Mouse (Mus musculus): ENCODE results near the gene Esrrg. TPM values are rescaled to one million over a fixed set of nuclear protein-coding genes. Genes with fewer than 3 reads are reported as not detected.

The Esrrg gene
- polyA plus RNA-seq, 1 experiment from 2014 or later = 10.7 TPM

GRCm38 (mm10) chr1:187938652-187939051, 330.1 kb downstream of the Esrrg start:
- ATAC-seq (ENCODE audit: insufficient read depth, low FRiP score) = no peak
- 69% methylated on average over 7 of the region's 7 CpGs for WGBS
- Histone ChIP-seq H3K4me3 (replicated peaks; ENCODE audit: low read length) (no peak overlapping the region), H3K27me3 (ENCODE audit: control insufficient read depth, insufficient read depth, low read length) (no peaks in the 10 kb centered on the region), H3K4me1 (ENCODE audit: control insufficient read depth, insufficient read depth, low read length) (no peaks in the 10 kb centered on the region), H3K36me3 (ENCODE audit: control insufficient read depth, insufficient read depth, low read length) (no peaks in the 10 kb centered on the region), H3K27ac (ENCODE audit: low read length) (no peak overlapping the region), H3K9me3 (replicated peaks; ENCODE audit: control insufficient read depth, low read length) (no peaks in the 10 kb centered on the region), H3K9ac (ENCODE audit: low read length) (no peak overlapping the region), H3K4me2 (ENCODE audit: low read depth, low read length) (no peak overlapping the region)

- no peaks in the 10 kb centered on the region for H3K27me3 ChIP-seq (ENCODE audit: control insufficient read depth, insufficient read depth, low read length)
- no peaks in the 10 kb centered on the region for H3K9me3 ChIP-seq (replicated peaks; ENCODE audit: control insufficient read depth, low read length)
- no peak overlapping the region for H3K4me3 ChIP-seq (replicated peaks; ENCODE audit: low read length)
- no peak overlapping the region for H3K27ac ChIP-seq (ENCODE audit: low read length)
- WGBS = 60% methylated on average over 4 of the region's 4 CpGs
- ATAC-seq (ENCODE audit: insufficient read depth, low FRiP score) = no peak
- no peaks in the 10 kb centered on the region for H3K4me1 ChIP-seq (ENCODE audit: control insufficient read depth, insufficient read depth, low read length)
- H3K9ac ChIP-seq (ENCODE audit: low read length) = no peak overlapping the region
- no peaks in the 10 kb centered on the region for H3K36me3 ChIP-seq (ENCODE audit: control insufficient read depth, insufficient read depth, low read length)
- H3K4me2 ChIP-seq (ENCODE audit: low read depth, low read length) = no peak overlapping the region
These were observed 330.5 kb downstream of the Esrrg start for GRCm38 (mm10) chr1:187939078-187939477.

GRCm38 (mm10) chr1:187951506-187951905, 342.9 kb downstream of the Esrrg start:
- no peak overlapping the region for H3K4me3 ChIP-seq (replicated peaks; ENCODE audit: low read length)
- no peaks in the 10 kb centered on the region for H3K36me3 ChIP-seq (ENCODE audit: control insufficient read depth, insufficient read depth, low read length)
- no peak overlapping the region for H3K9ac ChIP-seq (ENCODE audit: low read length)
- 76% methylated on average over 3 of the region's 3 CpGs for WGBS
- no peaks in the 10 kb centered on the region for H3K27me3 ChIP-seq (ENCODE audit: control insufficient read depth, insufficient read depth, low read length)
- no peak overlapping the region for H3K27ac ChIP-seq (ENCODE audit: low read length)
- H3K4me2 ChIP-seq (ENCODE audit: low read depth, low read length) = no peak overlapping the region
- ATAC-seq (ENCODE audit: insufficient read depth, low FRiP score) = no peak
- H3K9me3 ChIP-seq (replicated peaks; ENCODE audit: control insufficient read depth, low read length) = no peaks in the 10 kb centered on the region
- no peaks in the 10 kb centered on the region for H3K4me1 ChIP-seq (ENCODE audit: control insufficient read depth, insufficient read depth, low read length)

GRCm38 (mm10) chr1:187956702-187957101, 348.1 kb downstream of the Esrrg start:
- Histone ChIP-seq H3K4me3 (replicated peaks; ENCODE audit: low read length) (no peak overlapping the region), H3K4me2 (ENCODE audit: low read depth, low read length) (no peak overlapping the region), H3K9ac (ENCODE audit: low read length) (no peak overlapping the region), H3K9me3 (replicated peaks; ENCODE audit: control insufficient read depth, low read length) (no peaks in the 10 kb centered on the region), H3K27ac (ENCODE audit: low read length) (no peak overlapping the region), H3K36me3 (ENCODE audit: control insufficient read depth, insufficient read depth, low read length) (no peaks in the 10 kb centered on the region), H3K27me3 (ENCODE audit: control insufficient read depth, insufficient read depth, low read length) (no peaks in the 10 kb centered on the region), H3K4me1 (ENCODE audit: control insufficient read depth, insufficient read depth, low read length) (no peaks in the 10 kb centered on the region)
- 88% methylated on average over 2 of the region's 2 CpGs for WGBS
- ATAC-seq (ENCODE audit: insufficient read depth, low FRiP score) = no peak

GRCm38 (mm10) chr1:187959192-187959591, 350.6 kb downstream of the Esrrg start:
- H3K9me3 ChIP-seq (replicated peaks; ENCODE audit: control insufficient read depth, low read length) = no peaks in the 10 kb centered on the region

GRCm38 (mm10) chr1:187961452-187961851, 352.9 kb downstream of the Esrrg start:
- Histone ChIP-seq H3K4me2 (ENCODE audit: low read depth, low read length) (no peak overlapping the region), H3K4me3 (replicated peaks; ENCODE audit: low read length) (no peak overlapping the region), H3K4me1 (ENCODE audit: control insufficient read depth, insufficient read depth, low read length) (no peaks in the 10 kb centered on the region), H3K9ac (ENCODE audit: low read length) (no peak overlapping the region), H3K9me3 (replicated peaks; ENCODE audit: control insufficient read depth, low read length) (no peaks in the 10 kb centered on the region), H3K27me3 (ENCODE audit: control insufficient read depth, insufficient read depth, low read length) (no peaks in the 10 kb centered on the region), H3K36me3 (ENCODE audit: control insufficient read depth, insufficient read depth, low read length) (no peaks in the 10 kb centered on the region), H3K27ac (ENCODE audit: low read length) (no peak overlapping the region)
- ATAC-seq (ENCODE audit: insufficient read depth, low FRiP score) = no peak
- WGBS = 74% methylated on average over 5 of the region's 5 CpGs

More at GRCm38 (mm10) chr1:187959192-187959591, 350.6 kb downstream of the Esrrg start:
- H3K27me3 ChIP-seq (ENCODE audit: control insufficient read depth, insufficient read depth, low read length) = no peaks in the 10 kb centered on the region
- ATAC-seq (ENCODE audit: insufficient read depth, low FRiP score) = no peak
- no peaks in the 10 kb centered on the region for H3K4me1 ChIP-seq (ENCODE audit: control insufficient read depth, insufficient read depth, low read length)
- H3K4me2 ChIP-seq (ENCODE audit: low read depth, low read length) = no peak overlapping the region
- no peak overlapping the region for H3K4me3 ChIP-seq (replicated peaks; ENCODE audit: low read length)
- no peak overlapping the region for H3K27ac ChIP-seq (ENCODE audit: low read length)
- H3K9ac ChIP-seq (ENCODE audit: low read length) = no peak overlapping the region
- WGBS = 84% methylated on average over 9 of the region's 9 CpGs
- no peaks in the 10 kb centered on the region for H3K36me3 ChIP-seq (ENCODE audit: control insufficient read depth, insufficient read depth, low read length)

- no peak for ATAC-seq (ENCODE audit: insufficient read depth, low FRiP score)
- no peaks in the 10 kb centered on the region for H3K9me3 ChIP-seq (replicated peaks; ENCODE audit: control insufficient read depth, low read length)
- H3K36me3 ChIP-seq (ENCODE audit: control insufficient read depth, insufficient read depth, low read length) = no peaks in the 10 kb centered on the region
- no peak overlapping the region for H3K27ac ChIP-seq (ENCODE audit: low read length)
- no peak overlapping the region for H3K4me3 ChIP-seq (replicated peaks; ENCODE audit: low read length)
- 37% methylated on average over 18 of the region's 18 CpGs for WGBS
- H3K4me2 ChIP-seq (ENCODE audit: low read depth, low read length) = no peak overlapping the region
- H3K4me1 ChIP-seq (ENCODE audit: control insufficient read depth, insufficient read depth, low read length) = 0 out of 2 replicates have a peak, but pooled peaks cover 2% of the 10 kb centered on the region
- H3K9ac ChIP-seq (ENCODE audit: low read length) = no peak overlapping the region
- no peaks in the 10 kb centered on the region for H3K27me3 ChIP-seq (ENCODE audit: control insufficient read depth, insufficient read depth, low read length)
These were observed 356.5 kb downstream of the Esrrg start for GRCm38 (mm10) chr1:187964829-187965760.

- Histone ChIP-seq H3K4me2 (ENCODE audit: low read depth, low read length) (no peak overlapping the region), H3K27me3 (ENCODE audit: control insufficient read depth, insufficient read depth, low read length) (no peaks in the 10 kb centered on the region), H3K36me3 (ENCODE audit: control insufficient read depth, insufficient read depth, low read length) (no peaks in the 10 kb centered on the region), H3K9me3 (replicated peaks; ENCODE audit: control insufficient read depth, low read length) (no peaks in the 10 kb centered on the region), H3K9ac (ENCODE audit: low read length) (no peak overlapping the region), H3K4me1 (ENCODE audit: control insufficient read depth, insufficient read depth, low read length) (0 out of 2 replicates have a peak, but pooled peaks cover 2% of the 10 kb centered on the region), H3K27ac (ENCODE audit: low read length) (no peak overlapping the region), H3K4me3 (replicated peaks; ENCODE audit: low read length) (no peak overlapping the region)
- ATAC-seq (ENCODE audit: insufficient read depth, low FRiP score) = no peak
- WGBS = 46% methylated on average over 6 of the region's 6 CpGs
These were observed 357.3 kb downstream of the Esrrg start for GRCm38 (mm10) chr1:187965921-187966320.

GRCm38 (mm10) chr1:187968379-187968778, 359.8 kb downstream of the Esrrg start:
- Histone ChIP-seq H3K27me3 (ENCODE audit: control insufficient read depth, insufficient read depth, low read length) (no peaks in the 10 kb centered on the region), H3K4me3 (replicated peaks; ENCODE audit: low read length) (no peak overlapping the region), H3K36me3 (ENCODE audit: control insufficient read depth, insufficient read depth, low read length) (no peaks in the 10 kb centered on the region), H3K9ac (ENCODE audit: low read length) (no peak overlapping the region), H3K27ac (ENCODE audit: low read length) (no peak overlapping the region), H3K4me1 (ENCODE audit: control insufficient read depth, insufficient read depth, low read length) (0 out of 2 replicates have a peak, but pooled peaks cover 2% of the 10 kb centered on the region), H3K4me2 (ENCODE audit: low read depth, low read length) (no peak overlapping the region), H3K9me3 (replicated peaks; ENCODE audit: control insufficient read depth, low read length) (no peaks in the 10 kb centered on the region)
- ATAC-seq (ENCODE audit: insufficient read depth, low FRiP score) = no peak
- 81% methylated on average over 4 of the region's 4 CpGs for WGBS

Measured in stomach, embryonic 16.5 days (tissue).